ENCODE assay signal across 8 mouse cellular contexts in the genomic region with DNA sequence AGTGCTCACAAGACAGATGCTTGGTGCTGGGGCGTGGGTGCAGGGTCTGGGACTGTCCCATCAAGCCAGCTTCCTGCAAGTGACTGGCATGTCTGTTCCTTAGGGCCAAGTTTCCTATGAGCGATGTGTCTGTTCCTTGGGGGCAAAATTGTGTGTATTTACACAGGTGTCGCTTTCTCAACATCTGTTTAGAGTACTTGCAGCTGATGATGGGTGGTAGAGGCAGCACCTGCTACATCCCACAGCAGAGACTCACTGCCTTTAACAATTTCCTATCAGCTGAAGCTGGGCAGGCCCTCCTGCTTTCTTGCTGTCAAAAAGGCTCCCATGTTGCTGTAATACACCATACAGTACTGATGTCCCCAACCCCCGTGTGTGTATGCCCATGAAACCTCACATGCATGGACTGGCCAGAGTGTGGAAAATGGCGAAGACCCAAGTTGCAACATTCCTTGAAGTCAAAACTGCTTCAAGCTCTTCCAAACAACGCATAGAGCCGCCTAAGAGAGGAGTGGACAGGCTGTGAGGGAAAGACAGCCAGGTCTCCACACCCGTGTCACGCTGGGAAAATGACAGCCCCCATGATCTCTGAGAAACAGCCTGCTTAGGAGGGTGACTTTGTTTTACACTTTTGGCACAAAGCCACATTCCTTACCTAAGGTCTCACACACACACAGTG. TPM values are rescaled to one million over a fixed set of nuclear protein-coding genes. Genes with fewer than 3 reads are reported as not detected.
DNase-seq lines count a peak whose midpoint lies in the region; ATAC-seq and TF ChIP-seq lines count a peak whose summit lies in the region.

No protein-coding gene starts in this region.

- H3K4me2 ChIP-seq in kidney, embryonic 15.5 days, result peak overlapping the region; percentile 77
- peak overlapping the region; percentile 85 for H3K4me2 ChIP-seq in CH12.LX (ENCODE audit: insufficient read depth, low read depth, poor library complexity, severe bottlenecking)
- peak overlapping the region; percentile 80 for H3K4me2 ChIP-seq in embryonic facial prominence, embryonic 12.5 days (replicated peaks)
- H3K4me2 ChIP-seq in midbrain, embryonic 12.5 days (replicated peaks), result peak overlapping the region; percentile 97

- peaks cover 29% of the 10 kb centered on the region for H3K4me1 ChIP-seq in kidney, embryonic 15.5 days
- H3K4me1 ChIP-seq in CH12.LX (ENCODE audit: control insufficient read depth in 1 of 2, insufficient read depth in 2 of 2), result peaks cover 19 to 63% of the 10 kb centered on the region in 2 experiments
- peaks cover 23% of the 10 kb centered on the region for H3K4me1 ChIP-seq in embryonic facial prominence, embryonic 12.5 days
- peaks cover 32% of the 10 kb centered on the region for H3K4me1 ChIP-seq in midbrain, embryonic 12.5 days

- TF ChIP-seq POLR2A in CH12.LX (IDR thresholded peaks at IDR 0.05; ENCODE audit: low read depth, low read length), result no peak

- in situ Hi-C loops in CH12.LX (cut with MboI; ENCODE audit: low pct_ligation_motif_present, low pct_unique_long_range_greater_than_20kb, low sequenced_read_pairs), result no loop called here

- intact Hi-C loops in gastrocnemius, postnatal 14 days (cut with DNase I; ENCODE audit: low total_unique reads), result no loop called here

- H3K9me3 ChIP-seq in kidney, embryonic 15.5 days (replicated peaks), result no peaks in the 10 kb centered on the region
- no peaks in the 10 kb centered on the region for H3K9me3 ChIP-seq in CH12.LX (replicated peaks; ENCODE audit: low read length)
- H3K9me3 ChIP-seq in embryonic facial prominence, embryonic 12.5 days, result no peaks in the 10 kb centered on the region
- no peaks in the 10 kb centered on the region for H3K9me3 ChIP-seq in midbrain, embryonic 12.5 days

- no peak for DNase-seq in kidney, adult 9 months
- DNase-seq in CH12.LX (ENCODE audit: extremely low read depth), result peak; percentile 79
- DNase-seq in induced T-regulatory cell, adult 2 months (ENCODE audit: low read depth), result peak; percentile 63
- DNase-seq in thymus, postnatal 36 days, result peak; percentile 6 to 23
- DNase-seq in gastrocnemius, postnatal 14 days, result no peak

- H3K79me2 ChIP-seq in CH12.LX (replicated peaks; ENCODE audit: control insufficient read depth, extremely low read depth, insufficient read depth, poor library complexity, severe bottlenecking), result peaks cover 22% of the 10 kb centered on the region

- TF ChIP-seq EP300 in CH12.LX (IDR thresholded peaks at IDR 0.05; ENCODE audit: low read length), result peak; percentile 44; the same call in 1 of the 2 replicates

- H3K27ac ChIP-seq in kidney, embryonic 15.5 days, result peak overlapping the region; percentile 90
- peak overlapping the region; percentile 53 for H3K27ac ChIP-seq in CH12.LX (ENCODE audit: insufficient read depth, low read depth)
- H3K27ac ChIP-seq in embryonic facial prominence, embryonic 12.5 days, result peak overlapping the region; percentile 87
- H3K27ac ChIP-seq in midbrain, embryonic 12.5 days (replicated peaks), result peak overlapping the region; percentile 98

- WGBS in kidney, embryonic 15.5 days, result 21% methylated on average over 9 of the region's 9 CpGs
- 22% methylated on average over 9 of the region's 9 CpGs for WGBS in embryonic facial prominence, embryonic 12.5 days
- WGBS in midbrain, embryonic 12.5 days, result 24% methylated on average over 9 of the region's 9 CpGs

- peak overlapping the region; percentile 56 for H3K9ac ChIP-seq in kidney, embryonic 15.5 days
- peak overlapping the region; percentile 62 for H3K9ac ChIP-seq in CH12.LX (ENCODE audit: insufficient read depth, low read depth)
- peak overlapping the region; percentile 67 for H3K9ac ChIP-seq in embryonic facial prominence, embryonic 12.5 days
- peak overlapping the region; percentile 71 for H3K9ac ChIP-seq in midbrain, embryonic 12.5 days (replicated peaks)

- dilution Hi-C loops in CH12.LX (cut with MboI; ENCODE audit: extremely low pct_ligation_motif_present, extremely low pct_unique_long_range_greater_than_20kb, low sequenced_read_pairs), result no loop called here

- H3K36me3 ChIP-seq in kidney, embryonic 15.5 days, result peaks cover 23% of the 10 kb centered on the region
- peaks cover 18 to 31% of the 10 kb centered on the region in 2 experiments for H3K36me3 ChIP-seq in CH12.LX (replicated peaks in 1 of 2; ENCODE audit: control insufficient read depth in 1 of 2, insufficient read depth in 1 of 2, low read length in 1 of 2)
- peaks cover 21% of the 10 kb centered on the region for H3K36me3 ChIP-seq in embryonic facial prominence, embryonic 12.5 days
- peaks cover 26% of the 10 kb centered on the region for H3K36me3 ChIP-seq in midbrain, embryonic 12.5 days

- no peak for TF ChIP-seq CTCF in CH12.LX (conservative IDR thresholded peaks at IDR 0.05 in 1 of 2, IDR thresholded peaks at IDR 0.05 in 1 of 2; ENCODE audit: low read depth in 2 of 2, low read length in 2 of 2)

- peak overlapping the region; percentile 92 for H3K4me3 ChIP-seq in kidney, embryonic 15.5 days (replicated peaks)
- H3K4me3 ChIP-seq in CH12.LX (replicated peaks in 1 of 3; ENCODE audit: low read depth in 2 of 3, low read length in 2 of 3, poor library complexity in 1 of 3), result peak overlapping the region; percentile 50 to 67 (median 67)
- peak overlapping the region; percentile 84 for H3K4me3 ChIP-seq in embryonic facial prominence, embryonic 12.5 days
- H3K4me3 ChIP-seq in midbrain, embryonic 12.5 days, result peak overlapping the region; percentile 94

- H3K27me3 ChIP-seq in kidney, embryonic 15.5 days, result no peaks in the 10 kb centered on the region
- H3K27me3 ChIP-seq in CH12.LX (replicated peaks), result peaks cover 2% of the 10 kb centered on the region
- H3K27me3 ChIP-seq in embryonic facial prominence, embryonic 12.5 days, result no peaks in the 10 kb centered on the region
- no peaks in the 10 kb centered on the region for H3K27me3 ChIP-seq in midbrain, embryonic 12.5 days

- TF ChIP-seq RAD21 in CH12.LX (IDR thresholded peaks at IDR 0.05; ENCODE audit: low read depth, low read length), result no peak

- peak; percentile 1; the same call in 1 of the 2 replicates for ATAC-seq in kidney, embryonic 15.5 days (replicated peaks; ENCODE audit: low FRiP score)
- no peak for ATAC-seq in embryonic facial prominence, embryonic 12.5 days (ENCODE audit: insufficient number of reproducible peaks, insufficient read depth, low FRiP score, low TSS enrichment)
- peak; percentile 3; the same call in 1 of the 2 replicates for ATAC-seq in midbrain, embryonic 12.5 days (ENCODE audit: low FRiP score, low read depth)

TF ChIP-seq in CH12.LX, 34 proteins besides CTCF, POLR2A, EP300 and RAD21:
- TF ChIP-seq SIN3A (IDR thresholded peaks at IDR 0.05; ENCODE audit: low read length) (peak; percentile 70), MXI1 (IDR thresholded peaks at IDR 0.05; ENCODE audit: low read depth, low read length) (0 out of 2 replicates have a peak, but pooled peaks have one; percentile 16), NRF1 (IDR thresholded peaks at IDR 0.05; ENCODE audit: low read depth, low read length) (no peak), TCF12 (IDR thresholded peaks at IDR 0.05; ENCODE audit: low read depth, low read length) (peak; percentile 88), PAX5 (IDR thresholded peaks at IDR 0.05; ENCODE audit: low read length) (no peak), MYC (IDR thresholded peaks at IDR 0.05; ENCODE audit: low read depth, low read length) (0 out of 2 replicates have a peak, but pooled peaks have one; percentile 15), ETS1 (conservative IDR thresholded peaks at IDR 0.05; ENCODE audit: low read depth, low read length) (peak; percentile 89), ZMIZ1 (IDR thresholded peaks at IDR 0.05; ENCODE audit: low read depth, low read length) (no peak), BHLHE40 (IDR thresholded peaks at IDR 0.05; ENCODE audit: low read depth, low read length) (peak; percentile 58)
TF ChIP-seq in CH12.LX: peak in this region for 6.

RNA-seq across cellular contexts. Expression of gene Insig1, which starts 0.9 kb away (rescaled TPM):
- polyA plus RNA-seq in kidney, embryonic 15.5 days (2015; fragmentation: Nextera tagmentation; extraction: Ambion mirVana), result 50.2 and 52.8 TPM in 2 replicates
- total RNA-seq in CH12.LX (2012; rRNA removed) (79.4 and 86.8 TPM in 2 replicates), CH12.LX (2014; rRNA removed) (162 and 217 TPM in 2 replicates)
- 92.3 and 96.9 TPM in 2 replicates for polyA plus RNA-seq in CH12.LX (2012; ENCODE audit: insufficient read length, low read depth)
- 64.3 and 73.5 TPM in 2 replicates for polyA plus RNA-seq in embryonic facial prominence, embryonic 12.5 days (2016; fragmentation: Nextera tagmentation; extraction: Ambion mirVana)
- polyA plus RNA-seq in midbrain, embryonic 12.5 days (2016; fragmentation: Nextera tagmentation; extraction: Ambion mirVana), result 119 and 141 TPM in 2 replicates
- total RNA-seq in gastrocnemius, postnatal 14 days (2021), result 10 to 100 TPM in 1 of 2 experiments, 1 to 10 TPM in 1; 9.1 to 13.9 TPM

Comparison
In these comparisons a context has a peak if more than half of its experiments do, and no peak if none do; other contexts are left out.
1. DNase-seq: peak in CH12.LX (single experiment), induced T-regulatory cell, adult 2 months (single experiment) and thymus, postnatal 36 days (2 of 2); none in kidney, adult 9 months (single experiment) and gastrocnemius, postnatal 14 days (single experiment).
2. Peak in every context shown above with its lines, with median percentiles within 50 percentile points of each other: H3K27ac ChIP-seq, H3K4me2 ChIP-seq, H3K4me3 ChIP-seq and H3K9ac ChIP-seq.